Mouse (Mus musculus): Measurements from ENCODE around the gene Stfa3.
"Not testable (repeated sequence)": the region's sequence is repeated elsewhere in the genome, so short reads cannot be mapped to it uniquely, and the experiment has no call there.

The Stfa3 gene

DNA sequence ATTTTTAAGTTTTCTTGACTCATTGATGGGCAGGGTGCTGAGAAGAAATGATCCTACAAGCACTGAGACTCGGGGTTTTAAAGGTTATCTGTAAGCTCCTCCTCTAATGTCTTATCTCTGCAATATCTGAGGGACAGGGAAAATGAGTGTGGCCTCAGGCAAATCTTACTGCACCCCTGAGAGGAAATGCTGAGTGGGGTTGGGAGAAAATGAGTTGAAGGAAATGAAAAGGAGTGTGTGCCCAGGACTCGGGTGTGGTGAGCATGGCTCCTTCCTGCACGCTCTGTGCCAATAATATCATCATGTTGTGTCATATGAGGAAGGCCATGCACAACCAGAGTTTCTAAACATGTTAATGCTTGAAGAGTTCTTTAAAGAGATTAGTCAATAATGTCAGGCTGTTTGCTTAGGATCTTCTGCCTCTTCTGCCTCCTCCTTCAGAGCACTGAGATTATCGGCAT lies at the start of gene Stfa3:
Gene Stfa3 (minus strand): TSS at position 51 of the 461 bp plus-strand sequence.
- in situ Hi-C loops (cut with MboI, MseI), result no loop called here

DNA sequence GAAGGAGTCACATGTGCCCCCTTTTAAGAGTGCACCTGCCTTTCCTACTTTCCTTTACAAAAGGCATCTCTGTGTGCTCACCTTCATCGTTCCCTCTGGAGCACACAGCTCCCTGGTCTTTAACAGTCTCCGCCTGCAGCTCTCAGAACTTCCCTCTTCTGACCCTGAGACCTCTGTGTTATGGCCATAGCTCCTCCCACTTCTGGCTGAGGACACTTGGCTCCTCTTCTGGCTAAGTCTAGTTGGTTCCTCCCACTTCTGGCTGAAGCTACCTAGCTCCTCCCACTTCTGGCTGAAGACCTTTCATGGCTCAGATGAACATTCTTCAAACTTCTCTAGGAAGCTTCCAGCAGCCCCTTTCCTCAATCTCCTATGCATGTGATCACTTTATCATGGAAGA lies 47.1 kb upstream of the Stfa3 start:
- in situ Hi-C loops (cut with MboI, MseI), result no loop called here

DNA sequence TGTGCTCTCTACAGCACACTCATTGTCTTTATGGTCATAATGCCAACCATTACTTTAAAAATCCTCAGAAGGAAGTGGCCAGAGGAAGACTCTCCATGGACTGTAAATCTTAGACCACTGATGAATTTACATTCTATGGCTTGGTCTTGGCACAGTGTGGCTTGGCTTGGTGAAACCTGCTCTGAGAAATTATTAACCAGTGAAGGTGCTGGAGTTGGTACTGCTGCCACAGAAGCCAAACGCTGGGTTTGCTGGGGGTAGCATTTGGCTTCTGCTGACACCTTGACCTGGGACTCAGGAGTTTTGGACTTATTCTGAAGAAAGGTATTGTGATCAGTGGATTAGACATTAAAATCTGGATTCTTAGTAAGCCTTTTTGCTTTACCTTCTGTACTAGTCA lies 37.2 kb upstream of the Stfa3 start:
- in situ Hi-C loops (cut with MboI, MseI), result loop anchor here (25.0 kb wide), 1 partner anchor 495 kb away; the partner anchor contains the start of gene Fbxo40

DNA sequence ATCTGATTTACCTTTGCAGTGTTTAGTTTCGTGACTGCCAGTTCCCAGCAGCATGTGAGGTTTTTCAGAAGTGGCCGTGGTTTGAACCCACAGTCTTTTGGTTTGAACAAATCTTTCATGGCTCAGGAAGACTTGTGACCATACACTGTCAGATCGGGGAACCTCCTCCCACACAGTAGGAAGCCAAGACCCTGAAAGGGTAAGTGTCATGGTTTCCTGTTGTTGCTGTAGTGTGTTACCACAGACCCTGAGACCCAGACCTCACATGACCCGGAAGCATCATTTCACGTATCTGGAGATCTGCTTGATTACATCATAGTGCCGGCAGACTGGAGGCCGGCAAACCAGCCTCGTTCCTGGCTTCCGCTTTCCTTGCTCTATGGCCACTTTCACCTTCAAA lies 21.7 kb upstream of the Stfa3 start:
- in situ Hi-C loops (cut with MboI, MseI), result loop anchor here (5.0 to 25.0 kb wide), 3 partner anchors 125 to 510 kb away; partner anchors contain the start of gene Fbxo40

DNA sequence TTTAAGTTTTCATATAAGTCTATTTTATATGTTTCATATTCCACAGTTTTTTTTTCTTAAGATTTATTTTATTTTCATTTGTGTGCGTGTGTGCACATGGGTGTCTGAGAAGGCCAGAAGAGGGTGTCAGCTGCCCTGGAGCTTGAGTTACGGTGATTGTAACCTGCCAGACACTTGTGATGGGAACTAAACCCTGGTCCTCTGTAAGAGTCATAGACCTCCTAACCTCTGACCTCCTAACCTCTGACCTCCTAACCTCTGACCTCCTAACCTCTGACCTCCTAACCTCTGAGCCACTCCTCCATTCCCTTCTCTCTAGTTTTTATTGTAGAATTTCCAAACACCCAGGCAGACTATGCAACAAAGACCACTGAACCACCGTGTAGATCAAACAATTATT lies 20.3 kb upstream of the Stfa3 start:
- in situ Hi-C loops (cut with MboI, MseI), result loop anchor here (5.0 to 25.0 kb wide), 3 partner anchors 127 to 512 kb away; partner anchors contain the start of gene Fbxo40

DNA sequence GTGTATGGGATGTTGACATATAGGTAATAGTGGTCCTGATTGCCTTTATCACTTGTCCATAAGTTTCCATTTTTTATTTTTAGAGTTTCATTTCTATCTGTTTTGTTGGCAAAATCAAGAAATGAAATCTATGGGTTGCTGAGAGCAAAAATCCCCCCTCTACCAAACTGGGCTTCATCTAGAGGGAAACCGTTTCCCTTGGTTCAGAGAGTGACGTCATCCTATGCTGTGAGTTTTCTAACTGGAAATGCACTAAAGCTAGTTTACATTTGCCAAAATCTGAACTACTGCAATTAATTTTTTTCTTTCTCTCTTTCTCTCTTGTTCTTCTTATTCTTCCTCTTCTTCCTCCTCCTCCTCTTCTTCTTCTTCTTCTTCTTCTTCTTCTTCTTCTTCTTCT lies 19.7 kb upstream of the Stfa3 start:
- in situ Hi-C loops (cut with MboI, MseI), result loop anchor here (5.0 to 25.0 kb wide), 3 partner anchors 127 to 512 kb away; partner anchors contain the start of gene Fbxo40

DNA sequence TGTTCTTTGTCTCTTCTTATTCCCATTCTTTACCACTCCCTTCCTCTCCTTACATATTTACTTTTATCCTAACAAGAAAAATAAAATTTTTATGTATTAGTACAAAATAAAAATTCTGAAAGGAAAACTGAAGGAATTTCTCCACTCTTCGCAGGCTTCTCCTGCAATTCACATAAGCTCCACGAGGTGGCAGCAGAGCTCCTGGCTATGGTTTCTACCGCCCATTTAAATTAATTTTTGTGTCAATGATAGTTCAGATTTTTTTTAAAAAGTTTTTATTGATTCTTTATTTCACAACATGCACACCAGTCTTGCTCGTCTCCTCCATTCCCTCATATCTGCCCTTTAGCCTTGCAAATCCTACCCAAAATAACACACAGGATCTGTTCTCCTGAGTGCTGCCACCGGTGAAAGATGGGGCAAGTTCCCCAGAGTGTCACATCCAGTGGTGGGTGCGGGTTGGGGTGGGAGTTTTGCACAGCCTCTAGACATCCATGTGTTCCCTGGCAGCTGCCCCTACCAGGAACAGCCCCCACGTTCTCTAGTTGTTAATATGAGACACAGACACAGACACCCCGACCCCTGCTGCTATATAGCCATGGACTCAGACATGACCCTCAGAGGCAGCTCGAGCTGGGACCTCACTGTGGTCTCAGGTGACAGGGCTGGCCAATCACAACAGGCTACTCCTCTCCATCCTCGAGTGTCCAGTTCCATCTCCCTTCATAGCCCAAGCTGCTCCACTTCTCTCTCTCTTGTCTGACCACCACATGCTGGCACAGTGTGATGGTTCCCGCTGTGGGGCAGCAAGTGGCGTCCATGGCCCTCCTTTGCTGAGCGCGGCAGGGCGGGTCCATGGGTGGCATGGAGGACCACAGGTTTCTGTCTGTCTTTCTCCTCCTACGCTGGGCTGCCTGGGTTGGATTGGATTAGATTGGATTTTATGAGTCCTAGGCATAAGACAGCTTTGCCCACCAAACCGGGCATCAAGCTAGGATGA lies 18.3 kb upstream of the Stfa3 start:
- in situ Hi-C loops (cut with MboI, MseI), result no loop called here

DNA sequence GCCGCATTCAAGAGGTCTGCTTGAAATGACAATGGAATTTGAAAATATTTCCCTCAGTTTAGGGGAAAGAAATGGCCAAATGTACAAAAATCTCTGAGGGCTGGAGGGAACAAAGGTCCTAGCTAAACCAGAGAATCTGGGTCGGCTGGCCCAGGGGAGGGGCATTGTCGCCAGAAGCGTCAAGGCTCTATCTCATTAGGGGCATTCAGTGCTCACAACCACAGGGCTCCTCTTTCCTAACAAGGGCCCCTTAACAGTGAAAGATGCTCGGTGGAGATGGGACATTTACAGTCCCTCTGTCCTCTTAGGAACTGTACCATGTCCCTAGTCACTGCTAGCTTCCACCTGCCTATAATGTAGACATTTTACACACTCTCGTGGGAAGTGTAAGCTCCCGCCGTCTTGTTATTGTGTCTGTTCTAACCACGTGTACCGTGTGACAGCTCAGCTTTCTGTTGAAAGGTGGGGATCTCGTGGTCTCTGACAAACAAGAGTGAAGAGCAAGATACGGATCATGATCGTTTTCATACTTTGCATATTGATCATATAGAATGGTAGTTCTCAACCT lies 16.0 kb upstream of the Stfa3 start:
- in situ Hi-C loops (cut with MboI, MseI), result no loop called here

DNA sequence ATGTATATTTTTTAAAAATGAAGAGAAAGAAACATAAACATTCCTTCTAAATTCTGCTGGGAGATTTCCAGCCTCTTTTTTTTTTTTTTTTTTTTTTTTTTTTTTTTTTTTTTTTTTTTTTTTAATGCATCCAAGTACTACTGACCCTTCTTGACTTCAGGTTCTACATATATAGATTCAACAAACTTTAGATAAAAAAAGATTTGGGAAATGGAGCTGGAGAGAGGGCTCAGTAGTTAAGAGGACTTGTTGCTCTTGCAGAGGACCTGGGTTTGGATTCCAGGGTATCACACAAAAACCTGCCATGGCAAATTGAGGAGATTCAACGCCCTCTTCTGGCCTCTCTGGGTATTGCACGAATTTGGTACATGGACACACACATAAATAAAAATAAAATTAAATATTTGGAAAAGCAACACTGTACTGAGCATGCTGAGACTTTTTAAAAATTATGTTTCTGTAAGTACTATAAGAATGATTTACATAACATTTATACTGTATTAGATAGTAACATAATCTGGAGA lies 14.8 kb upstream of the Stfa3 start:
- in situ Hi-C loops (cut with MboI, MseI), result no loop called here

DNA sequence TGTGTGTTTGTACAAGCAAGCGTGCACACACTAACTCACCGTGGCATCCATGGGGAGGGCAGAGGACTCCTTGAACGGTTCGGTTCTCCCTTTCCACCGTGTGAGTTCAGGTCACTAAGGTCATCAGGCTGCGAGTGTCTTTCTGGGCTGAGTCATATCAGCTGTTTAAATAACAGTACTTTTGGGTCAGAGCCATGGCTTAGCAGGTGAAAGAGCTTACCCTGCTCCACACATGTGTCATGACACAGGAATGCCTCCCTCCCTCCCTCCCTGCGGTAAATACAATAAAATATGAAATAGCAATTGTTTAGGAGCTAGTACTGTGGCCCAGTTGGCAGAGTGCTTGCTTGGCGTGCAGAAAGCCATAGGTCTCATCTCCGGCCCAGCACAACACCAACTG lies 14.2 kb upstream of the Stfa3 start:
- in situ Hi-C loops (cut with MboI, MseI), result no loop called here

DNA sequence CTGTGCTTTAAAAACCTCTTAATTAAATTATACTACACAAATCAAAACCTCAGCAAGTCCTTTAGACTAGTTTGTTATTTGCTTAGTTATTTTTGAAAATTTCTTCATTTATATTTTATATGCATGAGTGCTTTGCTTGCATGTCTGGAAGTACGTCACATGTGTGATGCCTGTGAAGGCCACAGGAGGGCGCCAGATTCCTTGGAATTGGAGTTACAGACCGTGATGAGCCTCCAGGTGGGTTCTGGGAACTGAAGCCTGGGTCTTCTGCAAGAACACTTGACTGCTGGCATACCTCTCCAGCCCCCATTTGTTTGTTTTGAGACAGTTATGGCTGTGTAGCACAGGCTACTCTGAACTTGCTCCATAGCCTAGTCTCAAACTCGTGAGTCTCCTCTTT lies 13.7 kb upstream of the Stfa3 start:
- in situ Hi-C loops (cut with MboI, MseI), result no loop called here

DNA sequence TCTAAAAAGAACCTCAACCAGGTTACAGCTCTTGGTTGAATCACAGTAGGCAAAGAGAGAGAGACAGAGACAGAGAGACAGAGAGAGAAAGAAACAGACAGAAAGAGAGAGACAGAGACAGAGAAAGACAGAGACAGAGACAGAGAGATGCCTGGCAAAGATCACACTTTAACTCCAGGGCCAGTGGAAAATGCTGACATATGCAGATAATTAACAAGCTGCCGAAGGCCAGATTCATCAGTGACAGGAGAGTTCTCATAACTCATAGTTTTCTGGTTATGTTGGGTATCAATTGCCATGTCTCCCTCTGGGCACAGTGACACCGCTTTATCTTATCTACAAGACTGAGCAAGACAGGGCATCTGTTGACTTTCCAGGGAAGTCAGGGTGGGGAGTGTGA lies 12.7 kb upstream of the Stfa3 start:
- in situ Hi-C loops (cut with MboI, MseI), result no loop called here

DNA sequence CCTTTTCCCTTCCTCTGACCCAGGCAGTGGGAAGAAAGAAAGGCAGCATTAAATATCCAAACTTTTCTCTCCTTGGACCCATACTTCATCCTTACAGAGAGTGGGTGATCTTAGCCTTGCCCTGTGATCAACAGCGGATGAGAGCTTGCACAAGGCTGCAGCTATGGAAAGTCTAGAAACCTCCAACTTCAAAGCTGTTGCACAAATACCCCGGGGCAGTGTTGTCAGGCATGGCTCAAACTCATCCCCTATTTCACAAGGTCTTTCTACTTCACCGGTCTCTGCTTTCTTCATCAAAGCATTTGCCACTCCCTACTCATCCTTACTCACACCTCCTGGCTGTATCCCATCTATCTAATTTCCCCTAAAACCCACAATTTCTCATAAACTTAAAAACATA lies 10.2 kb upstream of the Stfa3 start:
- in situ Hi-C loops (cut with MboI, MseI), result no loop called here

DNA sequence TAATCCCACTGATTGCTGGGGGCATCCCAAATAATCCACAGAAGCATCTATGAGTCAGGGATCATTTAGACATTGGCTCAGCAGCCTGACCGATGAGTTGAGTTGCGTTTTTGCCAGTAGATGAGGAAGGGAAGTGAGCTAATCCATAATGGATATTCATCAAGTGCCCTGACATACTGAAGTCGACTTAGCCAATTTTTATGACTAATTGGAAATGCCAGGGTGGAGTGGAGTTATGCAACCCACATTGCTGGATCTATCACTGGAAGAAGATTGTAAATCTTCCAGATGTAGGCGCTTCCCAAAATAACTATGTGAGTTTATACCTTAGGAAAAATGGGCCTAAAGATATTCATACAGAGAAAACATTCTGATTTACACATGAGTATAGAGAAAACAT lies 8.9 kb upstream of the Stfa3 start:
- in situ Hi-C loops (cut with MboI, MseI), result no loop called here

DNA sequence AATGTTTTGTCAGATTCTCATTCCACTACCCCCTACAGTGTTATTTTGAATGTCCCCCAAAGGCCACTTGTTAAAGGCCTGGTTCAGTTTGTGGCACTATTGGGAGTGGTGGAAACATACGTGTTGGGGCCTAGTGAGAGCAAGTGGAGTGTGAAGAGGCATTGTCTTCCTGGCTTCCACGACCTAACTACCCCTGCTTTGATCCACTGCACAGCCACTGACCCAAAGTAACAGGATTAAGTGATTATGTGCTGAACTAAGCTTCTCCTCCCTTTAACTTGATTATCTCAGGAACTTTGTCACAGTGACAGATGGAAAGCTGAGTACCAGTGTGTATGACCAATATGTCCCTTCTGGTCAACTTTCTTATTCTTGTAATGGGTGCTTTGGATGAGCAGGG lies 5.2 kb upstream of the Stfa3 start:
- in situ Hi-C loops (cut with MboI, MseI), result no loop called here

DNA sequence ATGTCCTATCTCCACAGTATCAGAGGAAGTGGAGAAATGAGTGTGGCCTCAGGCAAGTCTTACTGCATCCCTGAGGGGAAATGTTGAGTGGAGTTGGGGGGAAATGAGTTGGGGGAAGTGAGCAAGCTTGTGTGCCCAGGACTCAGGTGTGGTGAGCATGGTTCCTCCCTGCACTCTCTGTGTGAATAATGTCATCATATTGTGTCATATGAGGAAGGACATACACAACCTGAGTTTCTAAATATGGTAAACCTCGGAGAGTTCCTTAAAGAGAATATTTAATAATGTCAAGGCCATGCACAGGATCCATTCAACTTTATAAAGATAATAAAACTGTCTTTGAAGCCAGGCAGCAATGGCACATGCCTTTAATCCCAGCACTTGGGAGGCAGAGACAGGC lies 34.2 kb downstream of the Stfa3 start:
- in situ Hi-C loops (cut with MboI, MseI), result not testable (repeated sequence)

DNA sequence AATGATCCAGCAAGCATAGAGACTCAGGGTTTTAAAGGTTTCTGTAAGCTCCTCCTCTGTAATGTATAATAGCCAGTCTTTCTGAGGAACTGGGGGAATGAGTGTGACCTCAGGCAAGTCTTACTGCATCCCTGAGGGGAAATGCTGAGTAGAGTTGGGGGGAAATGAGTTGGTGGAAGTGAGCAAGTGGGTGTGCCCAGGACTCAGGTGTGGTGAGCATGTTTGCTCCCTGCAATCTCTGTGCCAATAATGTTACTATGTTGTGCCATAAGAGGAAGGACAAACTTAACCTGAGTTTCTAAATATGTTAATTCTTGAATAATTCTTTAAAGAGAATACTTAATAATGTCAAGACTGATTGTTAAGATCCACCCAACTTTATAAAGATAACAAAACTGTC lies 46.8 kb downstream of the Stfa3 start, which contains the start of gene Stfa2:
Gene Stfa2 (minus strand): TSS at position 101 of the 400 bp plus-strand sequence.
- in situ Hi-C loops (cut with MboI, MseI), result no loop called here
